Mouse (Mus musculus) thymus, adult 2 months (tissue): ENCODE measurements at regions not wholly inside any gene's neighbourhood (a gene's known extent, or its start where the extent isn't known, plus 50 kb on each side); places are given as distances from the start of the nearest gene placed in this dataset.

Experiments used
- DNase-seq: peaks from one replicate; pipeline ENCODE4 v3.0.0; 2021
- H3K27ac ChIP-seq: fragments of 200-500 bp; 2 replicates; pipeline ENCODE4 v1.5.1; 2012; ENCODE audit warnings: low read length, control low read depth; ENCODE audit not compliant: control insufficient read depth, insufficient read depth
- H3K27me3 ChIP-seq: fragments of 200-500 bp; 2 replicates; pipeline ENCODE4 v1.6.1; 2012; ENCODE audit warnings: mild to moderate bottlenecking, low read length, moderate library complexity, mixed read lengths; ENCODE audit not compliant: control insufficient read depth, insufficient read depth
- H3K36me3 ChIP-seq: fragments of 200-500 bp; 2 replicates; pipeline ENCODE4 v1.6.1; 2012; ENCODE audit warnings: mild to moderate bottlenecking, low read length, moderate library complexity; ENCODE audit not compliant: control insufficient read depth, insufficient read depth
- H3K4me1 ChIP-seq: fragments of 200-500 bp; replicated peaks from 2 replicates; pipeline ENCODE4 v1.6.1; 2012; ENCODE audit warnings: low read length; ENCODE audit not compliant: control insufficient read depth, insufficient read depth
- H3K4me3 ChIP-seq: fragments of 200-500 bp; 2 replicates; pipeline ENCODE4 v1.5.1; 2012; ENCODE audit warnings: mild to moderate bottlenecking, low read length, control low read depth, moderate library complexity; ENCODE audit not compliant: control insufficient read depth, insufficient read depth
- CTCF ChIP-seq: fragments of 200-500 bp; IDR thresholded peaks from 2 replicates; pipeline ENCODE4 v1.5.1; 2012; ENCODE audit warnings: mild to moderate bottlenecking, control low read depth, low read length, moderate library complexity, borderline replicate concordance; ENCODE audit not compliant: control insufficient read depth, poor library complexity, insufficient read depth; ENCODE audit errors: extremely low read depth
- POLR2A ChIP-seq: fragments of 200-500 bp; IDR thresholded peaks from 2 replicates; pipeline ENCODE4 v1.6.1; 2012; ENCODE audit warnings: mild to moderate bottlenecking, low read length, control low read depth, moderate library complexity; ENCODE audit not compliant: control insufficient read depth, poor library complexity, insufficient read depth; ENCODE audit errors: extremely low read depth
- WGBS: fragments of 180-500 bp; shearing (Covaris S2); methylation state at CpG from one replicate; pipeline ENCODE4 v1.1.7; 2018; 5-methylcytosine and 5-hydroxymethylcytosine counted together

DNA sequence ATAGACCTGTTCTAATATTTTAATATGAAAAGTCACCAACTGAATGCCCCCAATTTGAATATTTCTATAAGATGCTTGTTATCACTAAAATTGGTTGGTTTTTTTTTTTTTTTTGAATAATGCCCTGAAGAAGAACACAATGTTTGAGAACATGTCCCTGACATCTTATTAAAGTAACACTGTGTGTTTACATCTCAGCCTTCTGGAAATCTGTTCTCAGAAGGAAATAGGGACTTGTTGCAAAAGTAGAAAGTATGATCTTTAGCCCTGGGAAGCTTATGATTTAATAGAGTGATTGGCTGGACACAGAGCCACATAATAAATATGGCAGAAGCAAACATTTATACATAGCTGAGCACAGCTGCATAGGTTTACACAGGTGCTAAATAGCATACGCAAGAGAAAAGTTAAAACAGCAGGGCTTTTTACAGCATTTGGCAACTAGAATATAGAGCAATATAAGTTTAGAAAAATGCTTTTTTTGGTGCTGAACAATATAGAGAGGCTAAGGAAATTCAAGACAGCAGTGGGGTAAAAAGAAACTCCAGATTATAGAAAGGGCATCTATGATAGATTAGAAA lies 56.1 kb upstream of the Lama4 start:
- Histone ChIP-seq H3K27me3 (no peaks in the 10 kb centered on the region), H3K27ac (no peak overlapping the region), H3K4me1 (no peaks in the 10 kb centered on the region), H3K36me3 (no peaks in the 10 kb centered on the region), H3K4me3 (no peak overlapping the region)
- TF ChIP-seq CTCF (no peak), POLR2A (no peak)
- DNase-seq: no peak
- WGBS: 100% methylated on average over 1 of the region's 1 CpGs

DNA sequence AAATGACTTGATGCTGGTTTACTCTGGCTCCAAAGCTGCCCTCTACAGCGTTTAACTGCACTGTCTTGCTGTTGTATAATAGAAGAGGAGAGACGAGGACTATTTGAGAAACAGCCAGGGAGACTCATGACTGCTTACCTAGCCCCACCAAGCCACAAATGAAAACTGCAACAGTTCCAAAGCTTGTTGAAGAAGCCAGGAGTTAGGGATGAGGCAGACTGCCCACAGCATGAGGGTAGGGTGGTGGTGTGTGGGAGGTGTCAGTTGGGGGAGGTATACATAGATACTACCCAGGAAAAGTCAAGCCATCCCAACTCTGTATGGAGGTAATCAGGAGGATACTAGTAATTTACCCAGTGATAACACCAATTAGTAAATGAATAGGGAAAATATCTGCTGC lies 55.5 kb upstream of the Lama4 start:
- H3K27ac ChIP-seq: no peak overlapping the region
- H3K4me1 ChIP-seq: no peaks in the 10 kb centered on the region
- 95% methylated on average over 2 of the region's 2 CpGs for WGBS
- H3K4me3 ChIP-seq: no peak overlapping the region
- no peaks in the 10 kb centered on the region for H3K36me3 ChIP-seq
- TF ChIP-seq CTCF (no peak), POLR2A (no peak)
- DNase-seq: no peak
- H3K27me3 ChIP-seq: no peaks in the 10 kb centered on the region

DNA sequence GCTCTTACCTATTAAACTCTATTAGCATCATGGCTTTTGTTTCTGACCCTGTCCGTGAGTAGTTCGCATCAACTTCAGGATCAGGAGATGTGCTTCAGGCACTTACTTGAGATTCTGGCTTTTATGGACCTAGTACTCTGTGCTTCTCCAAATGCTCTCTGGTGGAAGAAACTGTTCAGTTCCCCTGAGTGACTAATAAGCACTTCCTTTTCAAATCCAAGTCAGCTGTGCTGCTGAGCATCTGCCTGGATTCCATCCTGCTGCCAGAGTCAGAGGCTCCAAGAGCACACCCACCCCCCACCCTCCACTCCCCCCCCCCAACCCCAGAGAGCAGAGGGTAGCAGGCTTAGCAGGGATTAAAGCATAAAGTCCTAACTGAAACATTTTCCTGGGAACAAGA lies 52.3 kb upstream of the Lama4 start:
- no peaks in the 10 kb centered on the region for H3K4me1 ChIP-seq
- TF ChIP-seq CTCF: no peak
- no peak for TF ChIP-seq POLR2A
- WGBS: 95% methylated on average over 2 of the region's 2 CpGs
- H3K27ac ChIP-seq: no peak overlapping the region
- no peak overlapping the region for H3K4me3 ChIP-seq
- H3K36me3 ChIP-seq: no peaks in the 10 kb centered on the region
- DNase-seq: no peak
- no peaks in the 10 kb centered on the region for H3K27me3 ChIP-seq
